25 mouse cellular contexts compared by ENCODE assay signal in genomic region chr7:75292246-75292645, GRCm38 (mm10). TPM values are rescaled to one million over a fixed set of nuclear protein-coding genes. Genes with fewer than 3 reads are reported as not detected.
DNase-seq lines count a peak whose midpoint lies in the region; ATAC-seq lines count a peak whose summit lies in the region.
"Had no signal": no experiment of that assay in that cellular context is flagged by ENCODE, and none has a peak within 500 bp of the region (broad histone marks: within the 10 kb centered on the region; RNA-seq: fewer than 3 reads in every experiment).

No protein-coding gene starts in this region.

- no peaks in the 10 kb centered on the region for H3K36me3 ChIP-seq in forebrain, embryonic 15.5 days
- no peaks in the 10 kb centered on the region for H3K36me3 ChIP-seq in forebrain, embryonic 16.5 days (ENCODE audit: control insufficient read depth, insufficient read depth)
- H3K36me3 ChIP-seq in midbrain, embryonic 14.5 days (ENCODE audit: control insufficient read depth, insufficient read depth, low read length) = no peaks in the 10 kb centered on the region
- no peaks in the 10 kb centered on the region for H3K36me3 ChIP-seq in midbrain, embryonic 16.5 days (ENCODE audit: control insufficient read depth, insufficient read depth, low read length)
- H3K36me3 ChIP-seq: G1E; limb, embryonic 10.5 days; stomach, embryonic 15.5 days had no signal

- H3K9me3 ChIP-seq in forebrain, embryonic 15.5 days = no peaks in the 10 kb centered on the region
- H3K9me3 ChIP-seq in forebrain, embryonic 16.5 days (ENCODE audit: control insufficient read depth, low read length) = no peaks in the 10 kb centered on the region
- 0 out of 2 replicates have a peak, but pooled peaks cover 8% of the 10 kb centered on the region for H3K9me3 ChIP-seq in midbrain, embryonic 14.5 days (ENCODE audit: control insufficient read depth, low read length)
- no peaks in the 10 kb centered on the region for H3K9me3 ChIP-seq in midbrain, embryonic 16.5 days (replicated peaks; ENCODE audit: control insufficient read depth, low read length, poor library complexity, severe bottlenecking)
- H3K9me3 ChIP-seq: G1E; limb, embryonic 10.5 days; stomach, embryonic 15.5 days had no signal

- ATAC-seq in forebrain, embryonic 15.5 days (replicated peaks) = no peak
- no peak for ATAC-seq in forebrain, embryonic 16.5 days
- ATAC-seq in midbrain, embryonic 14.5 days (ENCODE audit: low FRiP score, low TSS enrichment) = no peak
- no peak for ATAC-seq in midbrain, embryonic 16.5 days
- ATAC-seq: activated CD4-positive, CD25-positive, alpha-beta regulatory T cell, adult 4 months; hindbrain, embryonic 16.5 days; intestine, postnatal 0 days had no signal

- peaks cover 14% of the 10 kb centered on the region for H3K4me1 ChIP-seq in forebrain, embryonic 15.5 days
- H3K4me1 ChIP-seq in forebrain, embryonic 16.5 days (replicated peaks; ENCODE audit: control insufficient read depth, insufficient read depth, low read length) = peaks cover 11% of the 10 kb centered on the region
- H3K4me1 ChIP-seq in midbrain, embryonic 14.5 days (ENCODE audit: control insufficient read depth, insufficient read depth, low read length) = peaks cover 19% of the 10 kb centered on the region
- peaks cover 8% of the 10 kb centered on the region; the same call in 1 of the 2 replicates for H3K4me1 ChIP-seq in midbrain, embryonic 16.5 days (ENCODE audit: control insufficient read depth, insufficient read depth, low read length)
- H3K4me1 ChIP-seq: stomach, embryonic 15.5 days had no signal

- peak overlapping the region; percentile 37; the same call in 1 of the 2 replicates for H3K27ac ChIP-seq in forebrain, embryonic 15.5 days (replicated peaks)
- H3K27ac ChIP-seq in forebrain, embryonic 16.5 days (ENCODE audit: low read length) = no peak overlapping the region
- peak overlapping the region; percentile 42; the same call in 1 of the 2 replicates for H3K27ac ChIP-seq in midbrain, embryonic 14.5 days (replicated peaks; ENCODE audit: low read depth, low read length)
- no peak overlapping the region for H3K27ac ChIP-seq in midbrain, embryonic 16.5 days (ENCODE audit: low read length)
- H3K27ac ChIP-seq: kidney, postnatal 0 days; limb, embryonic 10.5 days; stomach, embryonic 15.5 days had no signal

- H3K27me3 ChIP-seq in forebrain, embryonic 15.5 days = no peaks in the 10 kb centered on the region
- no peaks in the 10 kb centered on the region for H3K27me3 ChIP-seq in forebrain, embryonic 16.5 days (replicated peaks; ENCODE audit: control insufficient read depth, insufficient read depth, low read length)
- no peaks in the 10 kb centered on the region for H3K27me3 ChIP-seq in midbrain, embryonic 14.5 days (ENCODE audit: control insufficient read depth, insufficient read depth, low read length)
- H3K27me3 ChIP-seq in midbrain, embryonic 16.5 days (ENCODE audit: control insufficient read depth, insufficient read depth, low read depth, low read length) = no peaks in the 10 kb centered on the region
- H3K27me3 ChIP-seq: stomach, embryonic 15.5 days had no signal

- H3K4me3 ChIP-seq in forebrain, embryonic 15.5 days = no peak overlapping the region
- H3K4me3 ChIP-seq in forebrain, embryonic 16.5 days (replicated peaks; ENCODE audit: low read length) = no peak overlapping the region
- H3K4me3 ChIP-seq in midbrain, embryonic 14.5 days (replicated peaks; ENCODE audit: low read depth, low read length) = no peak overlapping the region
- H3K4me3 ChIP-seq in midbrain, embryonic 16.5 days (ENCODE audit: low read depth, low read length) = no peak overlapping the region
- H3K4me3 ChIP-seq: limb, embryonic 10.5 days; stomach, embryonic 15.5 days had no signal

- DNase-seq in midbrain, embryonic 14.5 days = no peak
- peak; percentile 79 to 87 for DNase-seq in cerebellum, adult 18-20 months
- DNase-seq in cerebellum, postnatal 25 days = peak; percentile 78 to 84
- DNase-seq in testis, postnatal 10 days (ENCODE audit: low spot score) = no peak
- DNase-seq in gastrocnemius, postnatal 14 days = no peak
- DNase-seq: adrenal gland, postnatal 36 days; embryo, embryonic 11 days; gastrocnemius, postnatal 25 days; layer of hippocampus, postnatal 36 days; lung, adult 18-20 months; lung, postnatal 14 days; thymus, adult 2 months had no signal

- no peak overlapping the region for H3K9ac ChIP-seq in forebrain, embryonic 15.5 days (replicated peaks)
- H3K9ac ChIP-seq in forebrain, embryonic 16.5 days (replicated peaks; ENCODE audit: low read depth, low read length) = no peak overlapping the region
- no peak overlapping the region for H3K9ac ChIP-seq in midbrain, embryonic 14.5 days (replicated peaks; ENCODE audit: low read length)
- H3K9ac ChIP-seq in midbrain, embryonic 16.5 days (ENCODE audit: low read depth, low read length) = no peak overlapping the region
- H3K9ac ChIP-seq: stomach, embryonic 15.5 days had no signal

- 14% methylated on average over 3 of the region's 3 CpGs for WGBS in forebrain, embryonic 15.5 days
- 21% methylated on average over 3 of the region's 3 CpGs for WGBS in forebrain, embryonic 16.5 days
- 9% methylated on average over 3 of the region's 3 CpGs for WGBS in midbrain, embryonic 14.5 days
- WGBS in midbrain, embryonic 16.5 days = 11% methylated on average over 3 of the region's 3 CpGs

- intact Hi-C loops in gastrocnemius, postnatal 14 days (cut with DNase I; ENCODE audit: low total_unique reads) = no loop called here

- no peak overlapping the region for H3K4me2 ChIP-seq in forebrain, embryonic 15.5 days (replicated peaks)
- H3K4me2 ChIP-seq in forebrain, embryonic 16.5 days (ENCODE audit: low read length) = no peak overlapping the region
- no peak overlapping the region for H3K4me2 ChIP-seq in midbrain, embryonic 14.5 days (ENCODE audit: low read length)
- no peak overlapping the region for H3K4me2 ChIP-seq in midbrain, embryonic 16.5 days (ENCODE audit: low read length)
- H3K4me2 ChIP-seq: liver, embryonic 11.5 days; stomach, embryonic 15.5 days had no signal

RNA-seq across cellular contexts. Expression of gene Sv2b, which starts 16.8 kb away (rescaled TPM):
- 9.7 and 10.0 TPM in 2 replicates for polyA plus RNA-seq in forebrain, embryonic 15.5 days (2015; fragmentation: Nextera tagmentation; extraction: Ambion mirVana)
- polyA plus RNA-seq in forebrain, embryonic 16.5 days (2015; fragmentation: Nextera tagmentation; extraction: Ambion mirVana) = 12.8 and 14.0 TPM in 2 replicates
- 4.5 and 5.9 TPM in 2 replicates for polyA plus RNA-seq in midbrain, embryonic 14.5 days (2014; fragmentation: Nextera tagmentation; extraction: Ambion mirVana)
- 9.9 and 10.4 TPM in 2 replicates for polyA plus RNA-seq in midbrain, embryonic 16.5 days (2015; fragmentation: Nextera tagmentation; extraction: Ambion mirVana)
- total RNA-seq in gastrocnemius, postnatal 14 days (2021) = 1 to 10 TPM in 1 of 2 experiments, under 1 TPM in 1; 0.94 to 1.1 TPM
- total RNA-seq: hematopoietic stem cell, adult 5-6 weeks; megakaryocyte, adult 5-6 weeks had no signal
- polyA plus RNA-seq: activated CD4-positive, CD25-positive, alpha-beta regulatory T cell, adult 4 months; G1E had no signal

Comparison
In these comparisons a context has a peak if more than half of its experiments do, and no peak if none do; other contexts are left out.
1. H3K27ac ChIP-seq: peak in forebrain, embryonic 15.5 days (single experiment) and midbrain, embryonic 14.5 days (single experiment); none in forebrain, embryonic 16.5 days (single experiment) and midbrain, embryonic 16.5 days (single experiment).
2. DNase-seq: peak in cerebellum, adult 18-20 months (2 of 2) and cerebellum, postnatal 25 days (2 of 2); none in midbrain, embryonic 14.5 days (single experiment), testis, postnatal 10 days (single experiment) and gastrocnemius, postnatal 14 days (single experiment).